Mouse (Mus musculus) myocyte (in vitro differentiated cells): ENCODE results near the gene Zfp169.

ENCODE experiments used
- CEBPB ChIP-seq: IDR thresholded peaks from 2 replicates; pipeline ENCODE4 v1.6.1; 2011; ENCODE audit warnings: mild to moderate bottlenecking, moderate library complexity; ENCODE audit not compliant: poor library complexity, insufficient read depth, severe bottlenecking
- E2F4 ChIP-seq: IDR thresholded peaks from one replicate; pipeline ENCODE4 v1.6.1; 2011; ENCODE audit warnings: mild to moderate bottlenecking, control low read depth, moderate library complexity; ENCODE audit not compliant: insufficient read depth
- MAX ChIP-seq: IDR thresholded peaks from one replicate; pipeline ENCODE4 v1.6.1; 2011; ENCODE audit warnings: low read depth, mild to moderate bottlenecking, control low read depth
- MYOD1 ChIP-seq, 3 experiments: IDR thresholded peaks; one replicate each; pipeline ENCODE4 v1.6.1; 2011; ENCODE audit warnings: control low read depth in 2 of 3, low read depth in 2 of 3, mild to moderate bottlenecking in 2 of 3, moderate library complexity in 1 of 3; ENCODE audit not compliant: insufficient read length in 2 of 3, control insufficient read depth in 1 of 3
- POLR2A ChIP-seq: IDR thresholded peaks from one replicate; pipeline ENCODE4 v1.6.1; 2011; ENCODE audit warnings: low read depth, mild to moderate bottlenecking, control low read depth, moderate library complexity; ENCODE audit not compliant: insufficient read length
- REST ChIP-seq: IDR thresholded peaks from one replicate; pipeline ENCODE4 v1.6.1; 2011; ENCODE audit warnings: mild to moderate bottlenecking, control low read depth, moderate library complexity; ENCODE audit not compliant: insufficient read depth, insufficient read length
- SRF ChIP-seq: IDR thresholded peaks from one replicate; pipeline ENCODE4 v1.6.1; 2011; ENCODE audit warnings: low read depth; ENCODE audit not compliant: control insufficient read depth, insufficient read length
- TCF12 ChIP-seq: IDR thresholded peaks from one replicate; pipeline ENCODE4 v1.6.1; 2011; ENCODE audit warnings: mild to moderate bottlenecking, control low read depth; ENCODE audit not compliant: poor library complexity, insufficient read depth, severe bottlenecking
- TCF3 ChIP-seq: IDR thresholded peaks from one replicate; pipeline ENCODE4 v1.6.1; 2011; ENCODE audit warnings: low read depth, control low read depth; ENCODE audit not compliant: insufficient read length
- USF1 ChIP-seq: IDR thresholded peaks from one replicate; pipeline ENCODE4 v1.6.1; 2011; ENCODE audit warnings: low read depth, mild to moderate bottlenecking, control low read depth, moderate library complexity

DNA sequence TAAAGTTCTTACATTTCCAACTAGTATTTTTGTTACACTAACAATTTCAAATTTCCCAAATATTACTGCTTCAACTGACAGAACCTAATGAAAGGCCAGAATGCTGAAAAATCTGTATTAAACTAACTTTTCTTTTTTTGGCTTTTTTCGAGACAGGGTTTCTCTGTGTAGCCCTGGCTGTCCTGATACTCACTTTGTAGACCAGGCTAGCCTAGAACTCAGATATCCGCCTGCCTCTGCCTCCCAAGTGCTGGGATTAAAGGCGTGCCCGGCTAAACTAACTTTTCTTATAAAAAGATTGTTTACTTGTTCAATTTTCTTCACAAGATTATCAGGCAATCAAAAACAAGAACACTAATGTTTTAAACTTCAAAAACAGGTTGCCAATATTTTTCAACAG is 31.6 kb upstream of the Zfp169 start:
- no peak for TF ChIP-seq POLR2A
- no peak for TF ChIP-seq TCF12
- no peak for TF ChIP-seq TCF3
- no peak for TF ChIP-seq CEBPB
- no peak for TF ChIP-seq USF1
- no peak for TF ChIP-seq MYOD1 (IDR thresholded peaks at IDR 0.05; ENCODE audit: control insufficient read depth in 1 of 3, insufficient read length in 2 of 3, low read depth in 2 of 3)
- TF ChIP-seq MAX: no peak
- TF ChIP-seq SRF: no peak
- TF ChIP-seq E2F4: no peak
- TF ChIP-seq REST: no peak
